Comparison of ENCODE assay signal across 10 mouse cellular contexts in the genomic region with DNA sequence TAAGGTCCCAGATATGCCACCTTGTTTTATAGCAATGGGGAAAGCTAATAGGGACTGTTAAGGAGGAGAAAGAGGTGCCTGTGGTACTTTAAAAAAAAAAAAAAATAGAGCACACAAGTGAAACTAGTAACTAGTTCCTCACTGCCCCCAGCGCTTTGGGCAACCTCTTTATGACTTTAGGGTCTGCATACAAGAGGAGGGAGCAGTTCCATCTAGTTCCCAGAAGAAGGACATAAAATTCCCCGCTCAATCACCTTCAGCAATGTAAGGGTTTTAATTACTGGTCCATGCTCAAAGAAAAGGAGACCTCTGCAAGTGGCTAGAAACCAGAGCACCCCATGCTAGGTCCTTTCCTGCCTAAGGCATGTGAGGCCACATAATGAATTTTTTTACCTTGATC.
"Had no signal": no experiment of that assay in that cellular context is flagged by ENCODE, and none has a peak within 500 bp of the region (broad histone marks: within the 10 kb centered on the region; RNA-seq: fewer than 3 reads in every experiment).

No protein-coding gene starts in this region.

- DNase-seq: lung, adult 18-20 months; lung, postnatal 36 days; thymus, postnatal 36 days had no signal

- H3K27ac ChIP-seq: kidney, postnatal 0 days; layer of hippocampus, adult 2 months; liver, embryonic 14.5 days; midbrain, embryonic 13.5 days; neural tube, embryonic 15.5 days; stomach, postnatal 0 days had no signal

- H3K4me1 ChIP-seq: midbrain, embryonic 13.5 days; neural tube, embryonic 15.5 days had no signal

- H3K4me3 ChIP-seq: layer of hippocampus, adult 2 months; limb, embryonic 12.5 days; midbrain, embryonic 13.5 days; neural tube, embryonic 15.5 days had no signal

- H3K27me3 ChIP-seq: limb, embryonic 12.5 days; midbrain, embryonic 13.5 days; neural tube, embryonic 15.5 days had no signal

- H3K36me3 ChIP-seq: limb, embryonic 12.5 days; midbrain, embryonic 13.5 days; neural tube, embryonic 15.5 days had no signal
